Mouse (Mus musculus) adipocyte (in vitro differentiated cells): ENCODE measurements around the gene Rassf2.

Experiments used
- DNase-seq: peaks from one replicate; pipeline ENCODE4 v3.0.0-alpha.2; 2016; ENCODE audit warnings: low spot score

Rassf2 gene

GRCm38 (mm10) chr2:132029646-132030417 lies at the start of gene Rassf2:
TSS of gene Rassf2 (minus strand) at chr2:132030258.
- DNase-seq = peak; percentile 70

GRCm38 (mm10) chr2:132079139-132079538 lies 49.1 kb upstream of the Rassf2 start:
- no peak for DNase-seq

DNA sequence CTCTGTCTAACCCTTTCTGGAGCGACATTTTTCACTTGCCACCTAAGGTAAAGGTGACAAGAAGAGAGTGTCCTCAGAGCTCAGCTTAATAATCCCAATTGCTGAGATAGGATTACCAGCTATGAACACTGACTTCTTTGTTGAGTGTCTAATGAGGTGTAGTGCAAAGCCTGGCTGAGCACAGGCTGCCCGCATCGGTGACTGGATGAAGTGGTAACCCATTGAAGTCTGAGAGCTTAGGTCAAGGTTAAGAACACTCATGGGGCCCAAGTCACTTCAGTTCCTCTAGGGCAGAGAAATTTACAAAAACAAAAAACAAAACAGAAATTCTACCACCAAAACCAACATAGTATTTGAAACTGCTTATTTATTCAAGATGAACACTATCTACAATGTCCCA lies 43.0 kb upstream of the Rassf2 start:
- DNase-seq = no peak

DNA sequence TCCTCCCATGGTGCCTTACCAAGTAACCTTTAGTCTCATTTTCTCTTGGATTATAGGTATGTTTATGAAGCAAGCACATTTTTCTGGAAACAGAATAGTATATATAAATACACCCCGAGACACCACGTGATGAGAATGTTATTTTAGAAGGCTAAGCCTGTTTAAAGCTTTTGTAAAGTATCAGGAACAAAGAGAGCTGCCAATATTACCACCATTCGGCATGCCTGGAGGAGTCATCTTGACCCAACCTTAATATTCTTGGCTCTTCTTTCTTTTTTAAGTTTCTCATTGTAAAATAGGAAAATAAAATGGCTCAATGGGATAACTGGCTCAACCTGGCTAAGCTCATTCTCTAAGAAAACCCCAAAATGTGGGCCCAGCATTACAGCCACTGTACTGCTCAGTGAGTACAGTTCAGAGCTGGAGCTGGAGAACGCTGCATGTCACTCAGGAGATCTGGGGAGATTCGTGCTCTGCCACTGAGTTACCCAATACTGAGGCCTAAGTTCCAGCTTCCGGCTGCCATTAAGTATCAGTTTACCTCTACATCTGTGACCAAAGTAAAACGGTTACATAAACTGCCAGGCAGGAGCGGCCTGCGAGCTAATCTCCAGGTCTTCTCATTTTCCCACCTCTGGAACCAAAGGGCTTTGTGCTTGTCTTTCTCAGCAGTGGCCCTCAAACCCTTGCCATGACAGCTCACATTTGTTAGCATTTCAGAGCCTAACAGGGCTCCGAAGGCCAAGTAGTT lies 40.1 kb upstream of the Rassf2 start:
- no peak for DNase-seq

GRCm38 (mm10) chr2:132064185-132064831 lies 34.2 kb upstream of the Rassf2 start:
- DNase-seq = no peak

DNA sequence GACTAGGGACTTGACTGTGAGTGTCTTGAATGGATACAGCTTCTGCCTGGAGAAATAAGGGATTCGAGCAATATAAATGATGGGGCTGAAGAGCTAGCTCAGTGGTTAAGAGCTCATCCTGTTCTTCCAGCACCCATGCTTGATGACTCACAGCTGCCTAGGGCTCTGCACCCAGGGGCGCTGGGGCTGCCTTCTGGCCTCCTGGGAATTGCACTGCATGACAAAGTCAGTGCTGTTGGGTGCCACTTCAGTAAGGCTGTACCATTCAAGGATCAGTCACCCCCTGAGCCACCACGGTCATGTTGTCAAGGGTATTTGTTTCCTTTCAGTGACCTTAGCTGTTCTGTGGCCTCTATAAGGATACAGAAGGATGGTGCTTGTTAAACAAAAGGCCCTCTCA lies 33.7 kb upstream of the Rassf2 start:
- no peak for DNase-seq

DNA sequence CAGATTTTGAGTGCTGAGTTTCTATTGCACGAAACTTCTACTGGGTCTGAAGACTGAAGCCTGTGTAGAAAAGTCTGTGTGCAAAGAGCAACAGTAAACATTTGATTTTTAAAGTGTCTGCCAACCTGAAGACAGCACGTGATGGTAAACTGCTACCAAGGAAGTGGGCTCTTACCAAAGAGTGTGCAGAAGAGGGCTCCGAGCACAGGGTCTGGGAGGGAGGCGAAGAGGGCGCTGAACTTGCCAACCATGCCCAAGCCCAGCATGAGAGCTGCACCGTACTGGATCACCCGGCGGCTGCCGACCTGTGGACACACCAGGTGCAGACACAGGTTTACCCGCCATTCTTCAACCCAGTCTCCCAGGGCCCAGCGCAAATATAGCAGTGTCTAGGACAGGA lies 31.8 kb upstream of the Rassf2 start:
- no peak for DNase-seq

DNA sequence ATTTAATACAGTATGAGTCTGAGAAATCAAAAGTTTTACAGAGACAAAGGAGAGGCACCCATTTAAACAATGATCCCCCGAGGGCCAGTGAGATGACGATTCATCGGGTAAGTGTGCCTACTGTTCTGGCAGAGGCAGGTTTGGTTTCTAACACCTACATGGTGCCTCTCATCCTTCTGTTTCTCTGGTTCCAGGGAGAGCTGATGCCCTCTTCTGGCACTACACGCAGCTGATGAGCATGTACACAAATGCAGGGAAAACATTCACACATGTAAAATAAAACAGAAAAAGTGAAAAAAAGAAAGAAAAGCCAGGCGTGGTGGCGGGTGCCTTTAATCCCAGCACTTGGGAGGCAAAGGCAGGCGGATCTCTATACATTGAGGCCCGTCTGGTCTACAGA lies 29.9 kb upstream of the Rassf2 start:
- DNase-seq = no peak

DNA sequence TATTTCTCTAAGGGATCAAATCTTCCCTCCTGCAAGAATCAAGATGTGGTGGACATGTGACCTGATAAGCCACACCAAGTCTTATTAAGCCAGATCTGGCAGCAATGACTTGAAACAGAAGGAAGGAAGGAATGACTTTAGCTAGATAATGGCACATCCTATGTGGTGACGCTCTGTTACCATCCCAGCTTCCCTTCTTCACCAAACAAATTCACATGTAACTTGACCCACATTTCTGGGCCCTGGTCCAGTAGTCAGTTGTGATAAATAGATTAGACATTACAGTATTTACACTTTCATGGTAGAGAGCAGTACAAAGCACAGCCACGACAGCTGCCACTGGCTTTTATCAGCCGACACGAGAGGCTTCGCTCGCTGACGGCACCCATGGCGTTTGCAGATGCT lies 25.3 kb upstream of the Rassf2 start:
- DNase-seq = no peak

- DNase-seq = no peak
These were observed 23.8 kb upstream of the Rassf2 start for GRCm38 (mm10) chr2:132053824-132054223.

GRCm38 (mm10) chr2:132051798-132052197 lies 21.7 kb upstream of the Rassf2 start:
- DNase-seq = no peak

DNA sequence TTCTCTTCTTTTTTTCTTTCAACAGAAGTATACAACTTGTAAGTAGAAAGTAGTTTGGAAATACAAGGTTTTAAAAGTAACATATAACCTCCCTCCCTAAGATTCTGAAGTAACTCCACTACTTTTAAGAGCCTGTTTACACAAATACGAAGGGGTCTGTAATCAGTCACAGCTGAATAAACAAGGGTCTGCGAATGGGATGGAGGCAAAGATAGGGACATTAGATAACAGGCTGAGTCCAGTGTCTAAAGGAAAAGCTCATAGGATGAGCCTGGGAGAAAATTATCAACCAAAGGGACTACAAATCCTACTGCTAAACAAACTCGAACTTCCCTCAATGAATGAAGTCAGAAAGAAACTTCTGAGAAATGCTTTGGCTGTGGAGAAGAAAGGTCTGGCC lies 19.9 kb upstream of the Rassf2 start:
- DNase-seq = no peak

- DNase-seq = no peak
These were observed 19.4 kb upstream of the Rassf2 start for GRCm38 (mm10) chr2:132049491-132049890.

- DNase-seq = peak; percentile 47
These were observed 18.2 kb upstream of the Rassf2 start for GRCm38 (mm10) chr2:132048143-132048772.

DNA sequence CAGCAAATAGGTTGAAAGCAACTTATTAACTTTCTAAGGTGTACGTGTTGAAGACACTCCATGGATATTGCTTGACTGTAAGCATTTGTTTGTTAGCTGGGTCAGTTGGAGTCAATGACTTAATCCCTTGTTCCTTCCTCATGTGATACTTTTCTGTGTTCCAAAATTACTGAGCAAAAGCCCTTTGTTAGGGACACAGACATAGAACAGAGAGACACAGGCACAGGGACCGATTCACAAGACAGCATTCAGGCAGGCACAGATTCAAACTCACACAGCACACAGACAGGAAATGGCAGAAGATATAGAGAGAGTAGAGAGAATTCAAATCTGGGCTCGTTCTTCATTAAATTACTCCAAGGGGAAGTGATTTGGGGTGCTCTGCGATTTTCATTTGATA lies 17.3 kb upstream of the Rassf2 start:
- no peak for DNase-seq

DNA sequence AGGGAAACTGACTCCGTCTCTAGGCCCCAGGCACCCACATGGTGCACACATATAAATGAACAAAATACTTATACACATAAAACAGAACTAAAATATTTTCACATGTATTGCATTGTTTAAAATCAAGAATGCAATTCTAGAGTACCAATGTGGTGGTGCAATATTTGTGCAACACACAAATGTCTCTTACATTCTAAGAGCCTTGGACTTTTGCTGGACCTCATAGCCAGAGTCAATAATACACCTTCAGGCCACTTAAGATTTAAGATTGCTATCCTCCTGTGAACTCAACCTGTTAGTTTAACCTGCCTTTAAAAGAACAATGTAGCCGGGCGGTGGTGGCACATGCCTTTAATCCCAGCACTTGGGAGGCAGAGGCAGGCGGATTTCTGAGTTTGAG lies 16.6 kb upstream of the Rassf2 start:
- no peak for DNase-seq

DNA sequence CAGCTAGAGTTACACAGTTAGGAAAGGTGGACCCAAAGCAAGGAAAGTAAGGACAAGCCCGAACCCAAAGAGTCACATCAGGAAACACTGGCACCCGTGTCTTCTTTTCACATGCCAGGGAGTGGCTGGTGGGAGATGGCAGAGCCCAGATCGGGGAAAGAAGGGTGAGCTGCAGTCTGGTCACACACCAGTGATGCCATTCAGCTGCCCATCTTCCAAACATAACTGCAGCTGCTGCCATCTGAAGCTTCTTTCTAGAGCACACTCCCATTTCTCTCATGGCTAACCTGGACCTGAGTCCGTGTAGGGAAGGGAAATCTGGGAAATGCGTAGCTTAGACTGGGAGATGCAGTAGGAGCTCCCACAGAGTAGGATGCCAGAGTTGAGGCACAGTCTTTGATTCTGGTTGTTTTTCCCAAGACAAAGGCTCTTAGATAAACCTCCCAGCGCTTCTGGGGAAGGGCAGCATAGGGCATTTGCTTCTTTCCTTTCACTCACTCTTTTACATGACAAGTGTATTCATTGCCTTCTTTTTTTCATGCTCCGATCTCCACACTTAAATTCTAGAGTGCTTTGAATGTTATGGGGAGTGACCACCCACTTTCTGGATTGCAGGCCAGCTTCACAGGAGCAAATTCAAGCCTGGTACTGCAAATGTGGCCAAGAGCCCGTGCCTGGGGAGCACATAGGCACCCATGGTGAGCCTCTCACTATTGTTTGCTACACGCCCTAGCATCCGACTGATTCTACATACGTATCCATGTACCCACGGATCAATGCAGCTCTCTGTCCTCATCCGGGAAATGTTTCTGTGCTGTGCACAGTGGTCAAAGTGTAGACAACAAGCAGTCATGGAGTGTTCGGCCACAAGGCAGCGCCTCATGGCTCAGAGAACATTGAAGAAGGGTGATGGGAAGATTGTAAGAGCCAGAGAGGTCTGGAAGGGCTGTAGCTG lies 14.5 kb upstream of the Rassf2 start:
- DNase-seq = no peak

DNA sequence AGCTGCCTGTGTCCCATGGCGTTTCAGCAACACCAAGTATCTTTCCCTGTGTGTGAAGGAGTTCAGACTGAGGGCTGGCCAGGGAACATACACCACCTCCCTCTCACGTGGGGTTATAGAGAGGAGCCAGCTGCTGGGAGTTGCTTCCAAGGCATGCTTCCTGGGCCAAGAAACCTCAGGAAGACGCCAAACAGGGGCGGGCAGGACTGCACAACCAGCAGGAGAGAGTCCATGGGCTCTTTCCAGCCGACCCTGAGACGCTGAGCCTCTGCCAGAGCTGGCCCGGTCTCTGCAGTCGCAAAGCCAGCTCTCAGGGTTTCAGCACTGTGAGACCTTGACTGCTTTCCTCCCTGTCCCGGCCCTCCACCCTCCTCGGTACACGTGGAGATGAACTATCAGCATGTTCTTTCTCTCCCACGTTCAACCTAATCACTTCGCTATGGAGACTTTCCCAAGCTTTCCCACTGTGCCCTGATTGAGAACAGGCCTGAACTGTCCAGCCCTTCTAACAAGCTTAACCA lies 13.1 kb upstream of the Rassf2 start:
- peak; percentile 92 for DNase-seq

DNA sequence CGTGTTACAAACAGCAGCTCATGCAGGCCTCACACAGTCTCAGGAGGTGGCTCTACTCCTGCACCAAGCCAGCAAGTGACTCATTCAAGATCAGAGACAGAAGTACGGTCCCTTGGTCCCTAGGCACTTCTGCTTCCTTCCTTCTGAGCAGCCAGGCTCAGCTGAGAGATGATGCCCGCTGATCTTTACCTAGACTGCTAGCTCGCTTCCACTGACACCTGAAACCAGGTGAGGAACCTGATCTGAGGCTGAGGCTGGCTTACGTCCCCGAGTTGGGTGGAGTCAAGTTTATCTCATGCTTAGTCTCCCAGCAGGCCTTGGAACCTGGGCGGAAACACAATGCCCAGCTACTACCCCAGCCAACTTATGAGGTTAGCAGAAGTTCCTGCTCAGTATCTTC lies 9.8 kb upstream of the Rassf2 start:
- DNase-seq = no peak

DNA sequence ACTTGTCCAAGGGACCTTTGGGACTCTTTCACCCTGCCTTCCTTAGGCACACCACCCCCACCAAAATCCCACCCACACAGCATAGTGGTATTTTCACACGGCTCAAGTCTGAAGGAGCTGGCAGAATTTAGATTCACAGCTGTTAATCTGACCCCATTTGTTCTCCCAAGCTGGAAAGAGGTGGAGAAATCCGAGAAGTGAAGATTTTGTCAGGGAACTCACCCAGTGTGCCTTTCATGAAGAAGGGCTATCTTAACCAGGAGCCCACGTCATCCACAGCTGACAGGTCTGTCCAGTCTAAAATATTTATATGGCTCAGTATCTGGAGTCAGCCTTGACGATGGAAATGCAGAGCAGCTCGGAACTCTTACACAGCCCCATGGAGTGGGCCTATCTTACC lies 6.3 kb upstream of the Rassf2 start:
- no peak for DNase-seq

DNA sequence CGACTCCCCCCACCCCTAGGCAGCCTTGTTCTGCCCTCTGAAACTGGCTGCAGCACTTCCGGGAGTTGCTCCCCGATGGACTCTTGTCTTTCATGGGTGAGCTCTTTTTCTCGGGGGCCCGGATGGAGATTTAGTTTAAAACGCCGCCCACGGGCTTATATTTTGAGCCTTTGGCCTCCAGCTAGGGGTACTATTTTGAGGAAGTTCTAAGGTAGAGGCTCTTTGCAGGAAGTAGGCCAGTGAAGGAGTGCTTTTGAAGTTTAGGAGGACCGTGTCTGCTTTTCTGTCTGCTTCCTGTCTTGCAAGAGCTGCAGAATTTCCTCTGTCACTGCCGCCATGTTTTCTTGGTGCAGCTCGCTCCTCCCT lies 5.4 kb upstream of the Rassf2 start:
- DNase-seq = no peak
